Mouse (Mus musculus): ENCODE measurements around the gene Bend4.

Gene Bend4

GRCm38 (mm10) chr5:67427443-67428360, at the start of gene Bend4:
Gene Bend4, minus strand, starts transcription at chr5:67428310.
- DNase-seq: peak; percentile 85

GRCm38 (mm10) chr5:67473723-67474122, 45.6 kb upstream of the Bend4 start:
- no peak for DNase-seq

DNA sequence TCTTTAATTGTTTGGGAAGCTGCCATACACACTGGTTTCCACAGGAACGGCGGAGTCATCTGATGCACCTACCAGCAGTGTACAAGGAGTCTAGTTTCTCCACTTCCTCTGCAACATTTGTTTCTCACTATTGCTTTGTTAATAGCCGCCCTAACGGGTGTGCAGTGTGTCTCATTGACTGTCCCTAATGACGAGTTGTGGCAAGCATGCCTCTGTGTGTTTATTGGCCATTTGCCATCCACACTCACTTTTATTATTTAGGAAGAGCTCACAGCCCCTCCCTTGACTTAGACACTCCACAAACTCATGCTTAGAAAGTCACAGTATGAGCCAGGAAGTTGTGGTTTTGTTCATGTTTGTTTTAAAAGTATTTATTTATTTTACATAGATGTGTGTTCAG, 45.0 kb upstream of the Bend4 start:
- no peak for DNase-seq

DNA sequence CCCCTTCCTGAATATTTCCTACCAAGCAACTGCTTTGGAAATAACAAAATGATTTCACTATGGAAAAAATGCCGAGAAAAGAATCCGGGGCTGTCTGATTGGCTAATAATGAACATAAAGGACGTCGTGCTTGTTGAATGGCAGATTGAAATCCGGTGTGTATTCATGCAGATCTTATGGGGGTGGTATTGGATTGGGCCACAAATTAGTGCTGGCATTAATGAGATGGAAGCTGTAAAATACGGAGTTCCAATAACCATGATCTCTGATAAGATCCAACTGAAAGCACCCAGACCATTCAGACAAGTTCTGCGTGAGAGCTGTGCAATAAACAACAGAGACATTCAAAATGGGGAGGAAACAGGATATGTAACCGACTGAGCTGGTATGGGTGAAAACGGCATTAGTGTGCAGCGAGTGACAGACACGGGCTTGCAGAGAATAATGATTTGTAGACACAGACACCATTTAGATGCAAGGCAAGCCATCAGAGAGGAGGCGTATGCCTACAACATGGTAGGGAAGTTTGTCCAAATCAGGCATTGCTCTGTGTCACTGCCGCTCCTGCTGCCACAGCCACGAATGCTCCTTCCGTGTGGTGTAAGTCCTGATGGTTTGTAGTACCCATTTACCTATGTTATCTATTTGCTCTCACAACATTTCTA, 38.9 kb upstream of the Bend4 start:
- DNase-seq: no peak

DNA sequence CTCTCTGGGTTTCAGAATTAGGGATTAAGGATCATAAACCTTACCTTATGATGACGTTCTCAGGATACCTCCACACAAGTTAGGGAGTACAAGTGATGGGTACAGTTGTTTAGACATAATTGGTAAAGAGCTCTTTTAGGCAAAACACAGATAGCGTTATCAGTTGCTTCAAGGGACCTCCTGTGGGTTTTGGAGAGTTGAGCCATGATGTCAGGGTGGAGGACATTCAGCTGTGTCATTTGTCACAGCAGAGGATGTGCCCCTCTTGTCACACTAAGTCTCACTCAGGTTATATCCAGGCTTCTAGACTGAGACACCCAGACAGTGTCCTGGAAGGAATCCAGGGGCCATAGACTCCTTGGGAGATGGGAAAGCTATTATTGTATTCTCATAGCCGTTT, 36.8 kb upstream of the Bend4 start:
- no peak for DNase-seq

GRCm38 (mm10) chr5:67463636-67464035, 35.5 kb upstream of the Bend4 start:
- DNase-seq: no peak

- DNase-seq: no peak
These were observed 34.2 kb upstream of the Bend4 start for GRCm38 (mm10) chr5:67462331-67462730.

DNA sequence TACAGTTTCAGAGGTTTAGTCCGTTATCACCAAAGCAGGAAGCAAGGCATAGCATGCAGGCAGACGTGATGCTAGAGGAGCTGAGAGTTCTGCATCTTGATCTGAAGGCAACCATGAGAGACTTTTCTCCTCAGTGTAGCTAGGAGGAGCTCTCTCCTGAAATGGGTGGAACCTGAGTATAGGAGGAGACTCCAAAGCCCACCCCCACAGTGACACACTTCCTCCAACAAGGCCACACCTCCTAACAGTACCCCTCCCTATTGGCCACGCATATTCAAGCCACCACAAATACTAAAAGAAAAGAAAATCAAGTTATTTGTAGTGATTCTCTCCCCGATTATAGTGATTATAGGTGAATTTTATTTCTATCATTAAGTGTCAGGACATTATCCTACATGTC, 28.7 kb upstream of the Bend4 start:
- no peak for DNase-seq

DNA sequence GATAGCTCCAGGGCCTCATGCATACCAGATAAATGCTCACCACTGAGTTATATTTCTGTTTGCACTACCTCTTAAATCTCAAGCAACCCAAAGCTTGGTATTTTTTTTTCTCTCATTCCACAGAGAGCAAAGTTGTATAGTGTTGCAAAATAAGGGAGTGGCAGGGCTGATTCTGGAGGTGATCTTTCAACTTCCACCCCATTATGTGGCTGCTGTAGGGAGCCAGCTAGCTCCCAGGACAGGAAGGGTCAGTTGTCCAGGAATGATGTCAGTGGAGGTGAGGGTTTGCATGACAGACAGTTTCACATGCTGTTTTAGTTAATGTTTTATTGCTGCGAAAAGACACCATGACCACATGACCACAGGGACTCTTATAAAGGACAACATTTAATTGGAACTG, 26.2 kb upstream of the Bend4 start:
- no peak for DNase-seq

GRCm38 (mm10) chr5:67449957-67450630, 22.0 kb upstream of the Bend4 start:
- DNase-seq: no peak

GRCm38 (mm10) chr5:67446526-67446925, 18.4 kb upstream of the Bend4 start:
- DNase-seq: no peak

DNA sequence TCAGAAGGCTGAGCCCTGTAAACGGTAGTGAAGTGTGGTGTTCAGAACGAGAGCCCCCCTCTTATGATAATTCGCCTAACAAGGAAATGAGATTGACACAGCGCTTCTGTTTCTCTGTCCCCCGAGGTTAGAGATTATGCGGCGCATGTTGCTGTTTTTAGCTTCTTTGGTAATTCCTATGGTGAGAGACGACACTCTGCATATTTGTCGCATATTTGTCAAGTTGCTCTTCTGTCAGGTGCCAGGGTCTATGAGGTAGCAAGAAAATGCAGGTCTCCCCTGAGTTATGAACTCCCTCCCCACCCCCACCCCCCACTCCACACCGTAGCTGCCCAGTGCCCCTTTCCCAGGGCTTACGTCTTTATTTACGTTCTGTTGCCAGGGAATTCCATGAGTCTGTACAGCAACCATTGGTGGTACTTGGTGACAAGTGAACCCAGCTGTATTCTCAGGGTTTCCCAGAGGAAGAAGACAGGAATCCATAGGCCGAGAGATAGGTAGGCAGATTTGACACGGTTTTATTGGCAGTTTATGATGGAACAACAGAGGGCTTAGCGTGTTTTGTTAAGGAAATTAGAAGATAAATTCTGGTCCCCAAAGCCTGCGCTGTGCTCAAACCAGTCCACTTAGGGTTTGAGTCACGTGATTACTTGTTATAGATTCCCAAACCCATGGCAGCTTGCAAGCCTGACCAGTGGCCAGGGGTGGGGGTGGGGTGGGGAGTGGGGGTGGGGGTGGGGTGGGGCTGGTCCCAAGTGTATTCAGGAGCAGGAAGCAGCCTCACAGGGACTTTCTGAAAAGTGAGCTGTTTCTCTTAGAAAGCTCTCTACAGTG, 16.3 kb upstream of the Bend4 start:
- no peak for DNase-seq

DNA sequence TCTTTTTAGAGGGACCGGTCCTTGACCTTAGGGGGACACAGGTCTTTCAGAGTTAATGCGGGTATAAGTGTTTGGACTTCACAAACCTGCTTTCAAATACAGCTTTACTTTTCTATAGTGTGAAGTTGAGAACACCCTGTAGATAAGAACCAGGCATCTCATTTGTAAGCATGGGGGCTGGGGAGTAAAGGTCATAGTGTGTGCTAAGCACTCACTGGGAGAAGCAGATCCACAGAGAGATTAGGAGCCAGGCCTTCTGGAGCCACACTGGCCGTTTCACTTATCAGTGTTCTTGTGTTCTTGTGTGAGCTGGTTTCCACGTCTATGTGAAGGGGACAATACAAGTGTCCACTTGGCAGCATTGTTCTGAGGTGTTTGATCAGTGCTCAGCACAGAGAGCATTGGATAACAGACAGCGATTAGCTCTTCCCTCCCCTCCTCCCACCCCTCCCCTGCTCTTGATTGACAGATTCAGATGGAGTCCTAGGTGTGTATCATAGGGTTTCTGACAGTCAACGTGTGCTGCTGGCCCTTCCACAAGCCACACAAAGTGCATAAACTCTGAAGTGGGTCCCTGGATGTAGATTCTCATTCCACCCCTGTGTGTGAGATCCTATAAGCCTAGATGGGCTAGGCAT, 14.8 kb upstream of the Bend4 start:
- DNase-seq: no peak

DNA sequence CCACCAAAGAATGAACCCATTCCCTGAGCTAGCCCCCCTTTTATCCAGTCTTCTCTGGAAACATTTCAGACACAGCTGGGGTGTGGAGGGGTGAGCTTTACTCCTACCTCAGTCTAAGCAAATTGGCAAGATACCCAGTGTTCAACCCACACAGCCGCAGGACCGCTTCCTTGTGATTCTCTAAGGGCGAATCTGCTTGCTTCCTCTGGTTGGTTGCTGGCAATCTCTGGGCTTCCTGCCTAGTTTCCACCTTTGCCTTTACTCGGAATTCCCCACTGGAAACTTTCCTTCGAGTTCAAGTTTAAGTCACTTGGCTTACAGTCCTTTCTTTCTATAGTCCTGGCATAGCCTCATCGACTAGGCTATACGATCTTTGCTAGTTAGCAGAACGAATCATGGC, 12.5 kb upstream of the Bend4 start:
- no peak for DNase-seq

DNA sequence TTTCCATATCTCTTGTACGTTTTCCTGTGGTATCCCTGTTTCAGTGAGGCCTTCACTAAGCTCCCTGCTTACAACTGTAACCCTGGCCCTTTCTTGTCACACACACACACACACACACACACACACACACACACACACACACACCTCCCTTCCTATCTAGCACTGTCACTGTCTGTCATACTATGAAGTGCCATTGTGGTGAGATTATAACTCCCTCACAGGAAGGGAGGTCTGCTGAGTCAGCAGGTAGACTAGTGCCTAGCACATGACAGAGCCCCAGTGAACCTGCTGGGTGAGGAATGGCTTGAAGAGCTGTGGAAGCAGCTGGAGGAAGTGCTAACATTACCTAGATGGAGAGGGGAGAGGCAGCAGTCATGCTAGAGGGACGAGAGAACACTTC, 9.3 kb upstream of the Bend4 start:
- DNase-seq: no peak

DNA sequence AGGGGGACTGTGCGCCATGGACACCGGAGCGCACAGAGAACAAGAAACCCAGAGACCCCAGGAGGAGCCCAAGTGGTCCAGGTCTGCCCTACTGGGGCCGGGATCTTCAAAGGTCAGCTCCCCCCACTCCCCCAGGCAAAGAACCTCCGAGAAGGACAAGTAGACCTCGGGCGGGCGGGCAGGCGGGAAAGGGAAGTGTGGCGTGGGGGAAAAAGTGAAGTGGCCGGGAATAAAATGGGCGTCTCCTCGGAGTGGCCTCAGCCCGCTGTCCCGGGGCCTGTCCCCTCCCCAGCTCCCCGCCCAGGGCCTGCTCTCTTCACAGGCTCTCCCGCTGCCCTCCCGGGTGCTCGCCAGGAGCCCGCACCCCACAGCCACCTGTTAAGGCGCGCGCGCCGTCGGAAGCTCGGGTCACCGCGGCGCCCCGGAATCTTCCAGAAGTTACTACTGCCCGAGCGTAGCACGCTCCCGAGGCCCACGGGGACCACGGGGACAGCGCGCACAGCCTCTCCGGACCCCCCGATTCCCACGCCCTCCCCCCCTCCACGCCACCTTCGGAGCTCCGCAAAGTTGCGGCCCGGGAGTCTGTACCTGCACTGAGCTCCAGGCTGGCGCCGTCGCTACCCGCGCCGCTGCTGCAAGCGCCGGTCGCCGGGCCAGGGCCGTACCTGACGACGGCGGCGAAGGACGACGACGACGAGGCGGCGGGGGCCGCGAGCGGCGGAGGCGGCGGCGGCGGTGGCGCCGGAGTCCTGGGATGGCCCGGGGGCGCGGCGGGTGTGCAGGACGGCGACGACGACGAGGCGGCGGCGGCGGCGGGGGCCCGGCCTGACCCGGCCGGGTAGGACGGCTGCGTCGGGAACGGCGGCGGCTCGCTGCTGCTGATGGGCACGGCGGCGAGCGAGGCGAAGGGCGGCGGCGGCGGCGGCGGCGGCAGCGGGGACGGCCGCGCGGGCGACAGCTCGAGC, 1.4 kb downstream of the Bend4 start:
- DNase-seq: no peak

DNA sequence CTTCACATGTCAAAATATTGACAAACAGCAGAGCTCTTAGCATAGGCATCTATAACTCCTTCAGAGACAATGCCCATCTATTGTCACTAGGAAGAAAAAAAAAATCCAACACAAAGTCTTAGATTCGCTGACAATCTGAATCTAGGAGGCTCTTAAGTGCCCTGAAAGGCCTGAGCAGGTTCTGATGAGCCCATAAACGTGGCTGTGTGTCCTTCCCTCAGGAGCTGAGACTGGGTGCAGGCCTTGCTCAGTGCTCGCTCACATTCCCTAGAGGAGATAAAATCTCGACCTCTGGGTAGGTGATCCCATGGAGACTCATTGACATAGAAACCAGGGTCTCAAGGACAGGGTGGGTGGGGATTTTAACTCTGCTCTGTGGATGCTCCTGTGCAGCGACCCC, 2.1 kb downstream of the Bend4 start:
- no peak for DNase-seq

DNA sequence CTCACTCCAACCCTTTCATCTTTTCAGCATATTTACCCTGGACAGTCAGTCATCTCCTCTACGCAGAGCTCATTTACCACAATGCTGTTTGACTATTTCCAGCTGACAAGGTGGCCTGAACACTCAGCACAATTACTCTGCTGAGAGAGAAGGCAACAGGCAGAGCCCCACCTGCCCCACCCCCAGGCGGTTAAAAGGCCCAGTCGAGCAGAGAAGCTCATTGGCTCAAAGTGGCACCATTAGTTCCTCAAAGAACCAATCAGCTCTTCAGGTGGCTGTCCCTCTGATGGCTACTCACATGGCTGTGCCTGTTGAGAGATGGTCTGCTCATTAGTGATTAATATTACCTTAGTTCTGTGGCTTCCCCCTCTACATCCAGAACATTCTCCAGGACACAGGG, 3.5 kb downstream of the Bend4 start:
- DNase-seq: no peak

- DNase-seq: no peak
These were observed 4.1 kb downstream of the Bend4 start for GRCm38 (mm10) chr5:67423963-67424362.

GRCm38 (mm10) chr5:67423326-67423725, 4.8 kb downstream of the Bend4 start:
- no peak for DNase-seq

GRCm38 (mm10) chr5:67419407-67419806, 8.7 kb downstream of the Bend4 start:
- no peak for DNase-seq

Measured in right cerebral cortex, postnatal 4 days (tissue).